Mouse (Mus musculus): ENCODE measurements around the gene Mrvi1. TPM values are rescaled to one million over a fixed set of nuclear protein-coding genes. Genes with fewer than 3 reads are reported as not detected.

The Mrvi1 gene
- polyA plus RNA-seq, 1 experiment from 2014 or later: 0.43 TPM

DNA sequence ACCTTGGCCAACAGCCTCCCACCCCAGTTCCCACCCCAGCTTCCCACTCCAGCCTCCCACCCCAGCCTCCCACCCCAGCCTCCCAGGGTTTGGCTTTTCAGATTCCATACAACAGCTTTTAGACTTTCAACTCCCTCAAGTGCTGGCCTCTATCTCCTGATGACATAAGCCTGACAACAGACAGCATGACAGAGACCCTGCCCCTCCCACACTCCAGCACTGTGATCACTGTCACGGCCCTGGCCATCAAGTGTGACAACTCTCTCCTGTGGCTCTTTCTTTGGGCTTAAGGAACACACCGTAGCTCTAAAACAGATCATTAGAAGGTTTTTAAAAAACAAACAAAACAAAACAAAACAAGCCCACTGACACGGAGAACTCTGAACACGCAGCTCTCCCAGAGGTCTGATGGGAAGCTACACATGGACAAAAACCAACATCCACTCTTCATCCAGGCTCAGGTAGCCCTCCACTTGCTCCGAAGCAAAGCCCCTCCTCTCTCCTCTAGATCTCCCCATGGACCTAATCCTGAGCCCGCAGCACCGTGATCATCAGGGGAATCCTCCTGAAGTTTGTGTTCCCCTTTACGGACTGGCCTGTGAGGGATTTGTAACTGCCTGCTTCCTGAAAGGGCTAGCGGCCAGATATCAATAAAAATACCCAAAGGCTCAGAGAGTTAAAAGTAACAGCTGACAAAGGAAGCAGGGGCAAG is 19.2 kb downstream of the Mrvi1 start:
- Histone ChIP-seq H3K79me2 (ENCODE audit: inconsistent target) (no peaks in the 10 kb centered on the region), H3K36me3 (ENCODE audit: inconsistent target) (no peaks in the 10 kb centered on the region), H3K27ac (no peak overlapping the region), H3K4me3 (ENCODE audit: inconsistent target) (no peak overlapping the region)
- WGBS (ENCODE audit: missing documents): 62% methylated on average over 9 of the region's 9 CpGs

DNA sequence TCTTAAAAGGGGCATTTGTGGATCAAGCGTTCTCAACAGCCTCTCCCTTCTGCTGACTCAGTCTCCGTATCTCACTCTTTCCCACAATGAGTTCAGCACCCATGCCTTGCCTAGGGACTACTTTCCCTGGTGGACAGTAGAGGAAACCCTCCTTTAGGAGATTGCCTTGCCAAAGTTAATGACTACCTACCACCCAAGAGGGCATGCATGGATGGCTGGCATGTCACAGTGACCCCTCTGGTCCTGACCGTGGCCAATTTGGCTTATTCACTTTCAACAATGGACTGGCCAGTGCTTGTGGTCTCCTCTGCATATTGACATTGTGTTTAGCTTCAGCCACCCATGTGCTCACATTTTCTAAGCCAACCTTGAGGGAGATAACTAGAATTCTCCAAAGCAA is 19.8 kb downstream of the Mrvi1 start:
- no peak overlapping the region for H3K27ac ChIP-seq
- H3K36me3 ChIP-seq (ENCODE audit: inconsistent target): no peaks in the 10 kb centered on the region
- WGBS (ENCODE audit: missing documents): 93% methylated on average over 3 of the region's 3 CpGs
- H3K4me3 ChIP-seq (ENCODE audit: inconsistent target): no peak overlapping the region
- no peaks in the 10 kb centered on the region for H3K79me2 ChIP-seq (ENCODE audit: inconsistent target)

DNA sequence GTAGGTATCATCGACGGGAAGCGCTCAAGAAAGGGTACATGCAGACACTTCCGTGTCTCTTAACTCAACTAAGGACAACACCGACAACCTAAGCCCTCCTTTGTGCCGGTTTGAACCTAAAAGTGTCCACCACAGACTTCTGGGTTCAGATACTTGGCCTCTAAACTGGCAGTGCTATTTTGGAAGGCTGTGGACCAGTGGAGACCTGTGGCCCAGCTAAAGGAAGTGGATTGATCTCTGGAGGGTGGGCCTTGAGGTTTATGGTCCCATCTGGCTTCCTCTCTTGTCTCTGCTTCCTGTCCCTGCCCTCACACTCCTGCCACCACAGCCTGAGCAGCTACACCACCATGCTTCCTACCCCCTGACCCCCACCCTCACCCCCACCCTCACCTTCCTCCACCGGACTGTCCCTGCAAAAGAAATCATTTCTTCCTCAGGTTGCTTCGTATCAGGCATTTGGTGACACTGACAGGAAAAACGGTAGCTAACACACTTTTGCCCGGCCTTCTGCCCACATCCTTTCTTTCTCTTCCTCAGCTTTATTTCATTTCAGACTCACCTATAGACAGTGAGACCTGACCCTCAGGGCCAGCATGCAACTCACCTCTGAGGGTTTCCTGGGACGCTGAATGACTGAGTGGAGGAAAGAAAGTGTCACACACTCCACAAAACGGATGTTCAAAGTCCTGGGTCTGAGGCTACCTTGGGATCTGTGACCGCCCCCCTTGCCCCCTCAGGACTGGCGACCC is 25.7 kb downstream of the Mrvi1 start:
- no peaks in the 10 kb centered on the region for H3K36me3 ChIP-seq (ENCODE audit: inconsistent target)
- H3K79me2 ChIP-seq (ENCODE audit: inconsistent target): no peaks in the 10 kb centered on the region
- H3K27ac ChIP-seq: no peak overlapping the region

DNA sequence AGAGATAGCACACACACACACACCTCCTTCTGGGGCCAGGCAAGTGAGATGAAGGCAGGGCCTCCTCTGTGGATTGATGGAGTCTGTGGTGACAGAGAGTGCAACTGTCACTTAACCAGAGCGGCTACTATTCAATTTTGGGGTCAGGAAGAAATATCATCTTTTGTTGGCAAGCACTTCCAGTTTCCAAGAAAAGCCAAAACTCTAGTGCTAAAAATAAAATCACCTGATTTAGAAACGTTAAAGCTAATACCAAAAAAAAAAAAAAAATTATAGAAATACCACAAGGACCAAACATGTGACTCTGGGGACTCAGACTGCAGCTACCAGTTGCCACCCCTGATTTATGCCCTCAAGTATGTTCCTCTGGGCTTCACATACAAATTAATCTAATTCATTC is 26.7 kb downstream of the Mrvi1 start:
- WGBS (ENCODE audit: missing documents): 17% methylated on average over 2 of the region's 2 CpGs
- H3K27ac ChIP-seq: no peak overlapping the region
- no peaks in the 10 kb centered on the region for H3K36me3 ChIP-seq (ENCODE audit: inconsistent target)

More for the DNA sequence above, 25.7 kb downstream of the Mrvi1 start:
- no peak overlapping the region for H3K4me3 ChIP-seq (ENCODE audit: inconsistent target)
- WGBS (ENCODE audit: missing documents): 35% methylated on average over 14 of the region's 14 CpGs

DNA sequence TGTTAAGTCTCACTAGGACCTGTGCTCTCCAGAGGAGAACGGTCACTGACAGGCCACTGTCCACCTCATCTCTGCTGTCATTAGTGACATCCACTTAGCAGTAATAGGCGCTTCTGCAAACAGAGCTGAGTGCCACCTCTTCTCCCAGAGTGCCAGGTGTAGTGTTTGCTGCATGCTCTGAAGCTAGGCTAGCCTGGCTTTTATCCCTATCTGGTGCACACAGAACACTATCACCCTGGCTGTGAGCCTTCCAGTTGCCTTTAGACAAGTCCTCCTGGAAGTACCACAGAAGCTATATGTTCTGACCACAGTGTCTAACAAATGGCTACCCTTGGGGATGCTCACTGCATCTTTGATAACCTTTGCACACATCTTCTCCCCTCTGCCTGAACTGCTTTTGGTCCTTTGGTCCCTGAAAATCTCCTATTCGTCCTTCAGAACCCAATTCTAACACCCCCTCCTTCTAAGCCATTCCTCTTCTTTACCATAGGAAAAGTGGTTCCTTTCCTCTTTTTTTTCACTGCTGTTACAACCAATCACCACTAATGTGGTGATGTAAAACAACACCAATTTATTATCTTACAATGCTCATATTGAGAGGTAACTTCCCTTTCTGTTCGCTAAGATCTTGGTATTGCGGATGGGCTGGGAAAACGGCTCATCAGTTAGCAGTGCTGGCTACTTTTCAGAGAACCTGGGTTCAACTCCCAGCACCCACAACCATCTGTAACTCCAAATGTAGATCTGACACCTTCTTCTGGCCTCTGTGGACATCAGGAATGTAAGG is 28.0 kb downstream of the Mrvi1 start:
- no peak overlapping the region for H3K4me3 ChIP-seq (ENCODE audit: inconsistent target)
- no peaks in the 10 kb centered on the region for H3K79me2 ChIP-seq (ENCODE audit: inconsistent target)
- 72% methylated on average over 6 of the region's 6 CpGs for WGBS (ENCODE audit: missing documents)
- no peak overlapping the region for H3K27ac ChIP-seq
- H3K36me3 ChIP-seq (ENCODE audit: inconsistent target): no peaks in the 10 kb centered on the region

More for the DNA sequence above, 26.7 kb downstream of the Mrvi1 start:
- Histone ChIP-seq H3K79me2 (ENCODE audit: inconsistent target) (no peaks in the 10 kb centered on the region), H3K4me3 (ENCODE audit: inconsistent target) (no peak overlapping the region)

DNA sequence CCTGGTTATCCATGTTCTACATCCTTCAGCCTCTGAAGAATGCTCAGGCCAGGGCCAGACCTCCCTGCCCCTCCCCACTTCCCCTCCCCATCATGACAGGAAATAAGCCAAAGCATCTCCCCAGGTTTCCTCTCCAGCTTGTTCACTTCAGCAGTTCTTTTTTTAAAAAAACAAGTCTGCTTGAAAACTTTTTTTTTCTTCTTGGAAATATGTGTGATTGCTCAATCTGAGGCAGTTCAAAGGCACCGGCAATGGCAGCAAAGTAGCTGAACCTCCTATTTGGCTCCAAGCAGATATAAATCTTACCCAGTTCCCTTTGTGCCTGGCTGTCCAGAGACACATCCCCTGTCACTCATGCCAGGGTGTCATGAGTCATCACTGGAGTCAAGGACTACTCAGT is 29.1 kb downstream of the Mrvi1 start:
- Histone ChIP-seq H3K79me2 (ENCODE audit: inconsistent target) (no peaks in the 10 kb centered on the region), H3K4me3 (ENCODE audit: inconsistent target) (no peak overlapping the region), H3K36me3 (ENCODE audit: inconsistent target) (no peaks in the 10 kb centered on the region), H3K27ac (no peak overlapping the region)
- WGBS (ENCODE audit: missing documents): 0% methylated on average over 1 of the region's 1 CpGs

DNA sequence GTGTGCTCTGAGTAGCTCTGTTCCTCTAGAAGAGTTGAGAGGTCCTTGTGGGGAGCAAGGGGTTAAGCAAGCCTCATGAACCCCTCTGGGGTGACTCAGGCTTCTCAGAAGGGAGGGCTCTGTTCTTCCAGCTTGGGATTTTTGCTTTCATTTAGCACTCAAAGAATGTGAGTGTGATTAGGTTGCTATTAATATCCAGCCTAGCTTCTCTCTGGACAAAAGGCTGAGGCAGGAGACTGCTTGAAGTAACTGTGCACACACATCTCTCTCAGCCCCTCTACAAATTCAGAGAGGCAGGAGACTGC is 31.7 kb downstream of the Mrvi1 start:
- no peak overlapping the region for H3K4me3 ChIP-seq (ENCODE audit: inconsistent target)
- no peak overlapping the region for H3K27ac ChIP-seq
- no peaks in the 10 kb centered on the region for H3K79me2 ChIP-seq (ENCODE audit: inconsistent target)
- no peaks in the 10 kb centered on the region for H3K36me3 ChIP-seq (ENCODE audit: inconsistent target)

DNA sequence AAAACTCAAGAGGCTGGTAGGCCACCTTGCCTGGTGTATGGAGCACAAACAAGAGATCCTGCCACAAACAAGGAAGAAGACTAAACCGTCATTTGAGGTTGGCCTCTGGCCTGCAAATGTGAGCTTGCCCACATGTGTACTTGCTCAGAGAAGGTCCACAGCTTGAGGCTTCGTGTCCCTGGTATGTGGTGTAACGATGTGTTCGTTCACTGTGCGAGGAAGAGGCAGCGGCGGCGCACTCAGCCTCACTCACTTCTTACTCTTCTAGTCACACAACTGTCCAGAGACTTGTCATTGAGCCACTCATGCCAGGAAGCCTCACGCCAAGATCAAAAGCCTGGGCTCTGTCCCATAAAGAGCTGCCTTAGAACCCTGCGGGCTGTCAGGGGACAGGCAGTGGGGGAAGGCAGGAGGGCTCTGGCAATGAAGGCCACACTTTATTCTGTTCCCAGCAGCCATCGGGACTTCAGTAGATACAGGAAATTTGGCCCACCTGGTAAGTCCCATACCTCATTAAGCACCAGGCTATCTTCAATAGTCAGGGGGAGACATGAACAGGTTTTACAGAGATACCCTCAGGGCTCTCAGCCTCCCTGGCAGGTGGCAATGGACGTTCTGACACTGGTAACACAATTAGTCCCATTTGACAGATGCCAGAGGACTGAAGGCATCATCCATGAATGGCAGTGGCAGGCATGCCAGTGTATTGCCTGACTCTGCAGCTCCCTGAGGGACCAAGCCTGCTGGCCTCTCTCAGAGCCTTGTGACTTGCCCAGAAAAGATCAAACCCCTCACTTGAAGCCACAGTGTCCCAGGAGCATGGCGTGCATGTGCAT is 32.3 kb downstream of the Mrvi1 start:
- no peaks in the 10 kb centered on the region for H3K36me3 ChIP-seq (ENCODE audit: inconsistent target)

DNA sequence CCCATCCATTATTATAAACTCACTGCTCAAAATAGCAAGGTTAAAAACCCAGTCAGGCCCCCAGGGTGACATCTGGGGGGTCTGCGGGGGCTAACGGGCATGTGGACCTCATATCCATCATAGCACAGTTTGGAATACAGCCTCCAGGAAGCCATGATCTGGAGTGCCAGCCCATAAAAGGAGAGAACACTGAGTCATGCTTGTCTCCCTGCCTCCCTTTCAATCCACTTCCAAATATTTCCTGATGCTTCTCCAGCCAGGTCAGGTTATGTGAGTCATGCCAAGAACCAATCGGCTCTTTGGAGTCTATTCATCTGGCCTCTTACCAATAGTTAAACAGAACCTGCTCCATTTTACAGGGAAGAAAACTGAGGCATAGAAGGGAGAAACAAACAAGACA is 33.7 kb downstream of the Mrvi1 start:
- no peak overlapping the region for H3K27ac ChIP-seq
- no peaks in the 10 kb centered on the region for H3K79me2 ChIP-seq (ENCODE audit: inconsistent target)
- 100% methylated on average over 3 of the region's 3 CpGs for WGBS (ENCODE audit: missing documents)
- H3K36me3 ChIP-seq (ENCODE audit: inconsistent target): no peaks in the 10 kb centered on the region
- H3K4me3 ChIP-seq (ENCODE audit: inconsistent target): no peak overlapping the region

More for the DNA sequence above, 32.3 kb downstream of the Mrvi1 start:
- no peaks in the 10 kb centered on the region for H3K79me2 ChIP-seq (ENCODE audit: inconsistent target)
- 88% methylated on average over 13 of the region's 13 CpGs for WGBS (ENCODE audit: missing documents)
- no peak overlapping the region for H3K27ac ChIP-seq
- H3K4me3 ChIP-seq (ENCODE audit: inconsistent target): no peak overlapping the region

DNA sequence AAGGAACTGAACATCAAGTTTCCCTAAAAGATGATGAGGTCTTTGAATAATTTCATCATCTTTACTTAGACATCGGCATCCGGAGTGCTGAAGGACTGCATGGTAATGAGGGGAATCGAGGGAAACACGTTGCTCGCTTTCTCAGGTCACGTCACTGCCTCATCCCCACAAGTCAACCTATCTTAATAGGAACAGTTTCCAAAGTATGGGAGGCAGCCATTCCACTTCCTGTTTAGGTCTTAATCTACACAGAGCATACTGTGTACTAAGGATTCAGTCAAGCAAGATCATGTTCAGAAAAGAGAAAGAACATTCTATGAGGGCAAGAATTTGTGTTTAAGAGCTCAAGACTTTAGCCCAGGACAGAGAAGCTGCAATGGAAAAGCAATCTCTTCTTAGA is 34.6 kb downstream of the Mrvi1 start:
- no peak overlapping the region for H3K4me3 ChIP-seq (ENCODE audit: inconsistent target)
- WGBS (ENCODE audit: missing documents): 79% methylated on average over 6 of the region's 6 CpGs
- H3K36me3 ChIP-seq (ENCODE audit: inconsistent target): no peaks in the 10 kb centered on the region

DNA sequence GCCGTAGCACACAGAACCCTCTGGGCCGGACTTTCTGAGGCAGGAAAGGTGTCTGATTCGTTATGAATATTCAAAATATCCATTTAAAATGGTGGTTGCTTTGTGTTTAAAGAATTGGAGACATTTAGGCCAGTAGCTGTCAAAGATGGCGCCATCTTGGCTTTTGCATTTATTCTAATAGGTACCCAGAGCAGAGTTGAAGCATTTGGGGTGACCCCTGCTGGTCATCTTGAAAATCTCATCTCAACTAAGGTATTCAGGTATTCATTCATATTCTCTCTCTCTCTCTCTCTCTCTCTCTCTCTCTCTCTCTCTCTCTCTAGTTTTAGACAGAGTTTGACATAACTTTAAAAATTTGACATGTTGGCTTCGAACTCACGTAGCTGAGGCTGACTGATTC is 35.5 kb downstream of the Mrvi1 start:
- no peaks in the 10 kb centered on the region for H3K36me3 ChIP-seq (ENCODE audit: inconsistent target)
- no peak overlapping the region for H3K27ac ChIP-seq
- no peaks in the 10 kb centered on the region for H3K79me2 ChIP-seq (ENCODE audit: inconsistent target)
- no peak overlapping the region for H3K4me3 ChIP-seq (ENCODE audit: inconsistent target)
- 92% methylated on average over 4 of the region's 6 CpGs for WGBS (ENCODE audit: missing documents)

More for the DNA sequence above, 34.6 kb downstream of the Mrvi1 start:
- H3K79me2 ChIP-seq (ENCODE audit: inconsistent target): no peaks in the 10 kb centered on the region
- no peak overlapping the region for H3K27ac ChIP-seq

DNA sequence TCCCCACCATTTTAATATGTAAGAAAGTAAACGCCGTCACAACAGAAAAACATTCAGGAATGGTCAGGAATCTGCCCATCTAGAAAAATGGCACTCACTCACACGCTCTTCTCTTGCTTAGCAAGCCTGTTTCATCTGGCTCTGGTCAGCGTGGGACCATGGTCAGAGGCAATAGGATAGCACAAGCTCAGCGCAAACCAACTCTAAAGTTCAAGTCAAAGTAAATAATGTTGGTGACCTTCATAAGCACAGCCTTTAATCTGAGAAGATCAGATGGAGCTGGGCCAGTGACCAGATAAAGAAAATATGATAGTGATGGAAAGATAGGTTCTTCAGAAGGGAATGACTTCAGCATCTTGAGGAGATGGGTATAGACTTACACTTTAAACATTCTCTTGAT is 37.9 kb downstream of the Mrvi1 start:
- Histone ChIP-seq H3K79me2 (ENCODE audit: inconsistent target) (no peaks in the 10 kb centered on the region), H3K36me3 (ENCODE audit: inconsistent target) (no peaks in the 10 kb centered on the region), H3K27ac (no peak overlapping the region), H3K4me3 (ENCODE audit: inconsistent target) (no peak overlapping the region)
- 98% methylated on average over 5 of the region's 5 CpGs for WGBS (ENCODE audit: missing documents)

DNA sequence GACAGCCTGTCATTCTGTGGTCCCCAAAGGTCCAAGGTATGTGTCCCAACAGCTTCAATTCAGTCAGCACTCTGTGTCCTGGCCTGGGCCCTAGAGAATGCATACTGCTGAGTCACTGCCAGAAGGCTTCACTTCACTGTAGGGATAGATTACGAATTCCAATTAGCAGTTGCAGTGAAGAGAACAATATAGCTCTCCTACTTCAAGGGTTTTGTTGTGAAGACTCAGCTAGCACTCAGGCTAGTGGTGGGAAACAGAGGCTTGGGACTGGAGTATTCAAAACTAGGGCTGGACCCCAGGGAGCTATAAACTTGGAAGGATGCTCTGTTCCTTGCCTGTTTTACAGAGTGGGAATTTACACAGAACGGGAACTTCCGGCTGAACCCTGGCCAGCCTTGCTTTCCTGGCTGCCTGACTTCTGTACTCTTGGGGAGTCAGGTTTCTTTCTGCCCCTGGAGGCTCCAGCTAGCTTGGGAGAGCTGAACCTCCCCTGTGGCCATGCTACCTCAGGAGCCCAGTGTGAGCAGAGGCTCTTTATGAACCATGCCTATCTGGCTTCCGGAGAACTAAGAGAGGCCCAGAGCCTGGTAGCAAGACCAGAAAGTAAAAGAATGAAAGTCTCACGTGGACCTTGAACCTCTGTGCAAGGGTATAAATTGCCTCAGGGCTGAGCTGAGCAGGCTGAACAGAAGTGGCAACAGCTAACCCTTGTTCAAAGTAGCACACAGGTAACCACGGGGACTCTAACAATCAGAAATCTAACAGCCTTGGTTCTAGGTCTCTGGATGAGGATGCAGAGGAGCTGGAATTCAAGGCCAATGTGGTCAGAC is 40.3 kb downstream of the Mrvi1 start:
- 78% methylated on average over 6 of the region's 6 CpGs for WGBS (ENCODE audit: missing documents)
- no peaks in the 10 kb centered on the region for H3K36me3 ChIP-seq (ENCODE audit: inconsistent target)
- no peak overlapping the region for H3K4me3 ChIP-seq (ENCODE audit: inconsistent target)
- H3K79me2 ChIP-seq (ENCODE audit: inconsistent target): no peaks in the 10 kb centered on the region
- H3K27ac ChIP-seq: no peak overlapping the region

DNA sequence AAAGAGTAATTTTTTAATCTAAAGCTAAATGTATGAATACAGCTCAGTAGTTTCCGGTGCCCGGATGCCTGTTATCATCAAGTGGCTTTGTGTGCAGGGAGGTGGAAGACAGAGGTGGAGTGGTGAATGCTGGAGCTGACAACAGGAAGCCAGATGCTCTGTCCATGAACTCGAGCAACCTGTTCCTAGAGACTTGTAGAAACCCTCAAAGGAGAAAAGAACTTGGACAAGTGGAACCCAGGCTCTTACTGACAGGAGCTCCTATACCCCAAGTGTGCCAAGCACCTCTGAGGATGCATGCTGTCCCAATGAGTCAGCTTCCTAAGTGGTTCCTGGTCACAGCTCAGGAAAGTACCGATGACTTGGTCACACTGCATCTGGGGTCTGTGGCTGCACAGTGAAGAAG is 41.1 kb downstream of the Mrvi1 start:
- 59% methylated on average over 4 of the region's 4 CpGs for WGBS (ENCODE audit: missing documents)
- Histone ChIP-seq H3K27ac (no peak overlapping the region), H3K36me3 (ENCODE audit: inconsistent target) (no peaks in the 10 kb centered on the region), H3K79me2 (ENCODE audit: inconsistent target) (no peaks in the 10 kb centered on the region), H3K4me3 (ENCODE audit: inconsistent target) (no peak overlapping the region)
